Mouse (Mus musculus): ENCODE results near the gene Wnt2b. TPM values are rescaled to one million over a fixed set of nuclear protein-coding genes. Genes with fewer than 3 reads are reported as not detected.

The Wnt2b gene
- polyA plus RNA-seq, 1 experiment from 2014 or later, result 1.0 TPM

GRCm38 (mm10) chr3:104997563-104997962 is 35.8 kb upstream of the Wnt2b start:
- Histone ChIP-seq H3K9ac (ENCODE audit: low read length) (no peak overlapping the region; the same call in 1 of the 2 replicates), H3K4me3 (ENCODE audit: low read length) (no peak overlapping the region), H3K27me3 (ENCODE audit: control insufficient read depth, insufficient read depth, low read depth, low read length) (no peaks in the 10 kb centered on the region), H3K9me3 (ENCODE audit: control insufficient read depth, low read length) (no peaks in the 10 kb centered on the region), H3K4me2 (ENCODE audit: low read depth, low read length) (peak overlapping the region; percentile 17), H3K36me3 (ENCODE audit: control insufficient read depth, insufficient read depth, low read length) (no peaks in the 10 kb centered on the region; the same call in 1 of the 2 replicates), H3K27ac (ENCODE audit: low read length) (peak overlapping the region; percentile 48), H3K4me1 (replicated peaks; ENCODE audit: control insufficient read depth, insufficient read depth, low read length) (peaks cover 65% of the 10 kb centered on the region)
- 23% methylated on average over 6 of the region's 6 CpGs for WGBS
- ATAC-seq (ENCODE audit: low read depth), result no peak

GRCm38 (mm10) chr3:104995707-104996106 is 34.0 kb upstream of the Wnt2b start:
- ATAC-seq (ENCODE audit: low read depth), result no peak
- WGBS, result 66% methylated on average over 7 of the region's 7 CpGs
- no peak overlapping the region for H3K9ac ChIP-seq (ENCODE audit: low read length)

DNA sequence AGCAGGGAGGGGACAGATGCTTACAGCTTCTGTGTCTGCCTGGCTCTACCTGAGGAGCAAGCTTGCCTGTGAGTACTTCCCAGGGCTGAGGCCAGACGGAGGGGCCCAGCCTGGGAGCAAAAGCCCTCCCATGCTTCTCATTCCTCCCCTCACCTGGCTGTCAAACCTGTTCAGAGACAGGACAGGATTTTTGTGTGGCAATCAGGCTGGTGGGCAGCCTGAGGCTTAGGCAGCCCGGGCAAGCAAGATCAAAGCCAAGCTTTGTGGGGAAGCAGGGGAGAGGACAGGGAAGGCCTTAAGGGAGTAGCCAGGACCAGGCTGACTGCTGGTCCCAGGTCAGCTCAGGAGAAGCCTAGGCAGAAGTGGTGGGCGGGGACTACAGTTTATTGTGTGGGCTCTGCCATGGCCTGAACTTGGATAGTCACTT is 32.7 kb upstream of the Wnt2b start:
- H3K4me2 ChIP-seq (ENCODE audit: low read depth, low read length), result no peak overlapping the region
- H3K9me3 ChIP-seq (ENCODE audit: control insufficient read depth, low read length), result no peaks in the 10 kb centered on the region
- WGBS, result 33% methylated on average over 3 of the region's 3 CpGs
- H3K36me3 ChIP-seq (ENCODE audit: control insufficient read depth, insufficient read depth, low read length), result no peaks in the 10 kb centered on the region
- peaks cover 45% of the 10 kb centered on the region for H3K4me1 ChIP-seq (replicated peaks; ENCODE audit: control insufficient read depth, insufficient read depth, low read length)
- no peak overlapping the region for H3K9ac ChIP-seq (ENCODE audit: low read length)
- H3K27ac ChIP-seq (ENCODE audit: low read length), result peak overlapping the region; percentile 81
- no peak overlapping the region for H3K4me3 ChIP-seq (ENCODE audit: low read length)
- peak; percentile 41 for ATAC-seq (ENCODE audit: low read depth)
- H3K27me3 ChIP-seq (ENCODE audit: control insufficient read depth, insufficient read depth, low read depth, low read length), result no peaks in the 10 kb centered on the region

More at GRCm38 (mm10) chr3:104995707-104996106, 34.0 kb upstream of the Wnt2b start:
- no peak overlapping the region for H3K4me2 ChIP-seq (ENCODE audit: low read depth, low read length)
- H3K27ac ChIP-seq (ENCODE audit: low read length), result no peak overlapping the region
- no peaks in the 10 kb centered on the region for H3K9me3 ChIP-seq (ENCODE audit: control insufficient read depth, low read length)
- peaks cover 54% of the 10 kb centered on the region for H3K4me1 ChIP-seq (replicated peaks; ENCODE audit: control insufficient read depth, insufficient read depth, low read length)
- H3K4me3 ChIP-seq (ENCODE audit: low read length), result no peak overlapping the region
- H3K27me3 ChIP-seq (ENCODE audit: control insufficient read depth, insufficient read depth, low read depth, low read length), result no peaks in the 10 kb centered on the region
- no peaks in the 10 kb centered on the region for H3K36me3 ChIP-seq (ENCODE audit: control insufficient read depth, insufficient read depth, low read length)

GRCm38 (mm10) chr3:104993800-104994199 is 32.1 kb upstream of the Wnt2b start:
- WGBS, result 20% methylated on average over 4 of the region's 4 CpGs
- H3K27me3 ChIP-seq (ENCODE audit: control insufficient read depth, insufficient read depth, low read depth, low read length), result no peaks in the 10 kb centered on the region
- ATAC-seq (ENCODE audit: low read depth), result peak; percentile 70
- H3K4me1 ChIP-seq (replicated peaks; ENCODE audit: control insufficient read depth, insufficient read depth, low read length), result peaks cover 41% of the 10 kb centered on the region
- H3K9ac ChIP-seq (ENCODE audit: low read length), result 0 out of 2 replicates have a peak overlapping the region, but pooled peaks have one; percentile 17
- H3K36me3 ChIP-seq (ENCODE audit: control insufficient read depth, insufficient read depth, low read length), result no peaks in the 10 kb centered on the region
- H3K4me2 ChIP-seq (ENCODE audit: low read depth, low read length), result no peak overlapping the region
- H3K27ac ChIP-seq (ENCODE audit: low read length), result peak overlapping the region; percentile 81
- H3K4me3 ChIP-seq (ENCODE audit: low read length), result no peak overlapping the region
- H3K9me3 ChIP-seq (ENCODE audit: control insufficient read depth, low read length), result no peaks in the 10 kb centered on the region

DNA sequence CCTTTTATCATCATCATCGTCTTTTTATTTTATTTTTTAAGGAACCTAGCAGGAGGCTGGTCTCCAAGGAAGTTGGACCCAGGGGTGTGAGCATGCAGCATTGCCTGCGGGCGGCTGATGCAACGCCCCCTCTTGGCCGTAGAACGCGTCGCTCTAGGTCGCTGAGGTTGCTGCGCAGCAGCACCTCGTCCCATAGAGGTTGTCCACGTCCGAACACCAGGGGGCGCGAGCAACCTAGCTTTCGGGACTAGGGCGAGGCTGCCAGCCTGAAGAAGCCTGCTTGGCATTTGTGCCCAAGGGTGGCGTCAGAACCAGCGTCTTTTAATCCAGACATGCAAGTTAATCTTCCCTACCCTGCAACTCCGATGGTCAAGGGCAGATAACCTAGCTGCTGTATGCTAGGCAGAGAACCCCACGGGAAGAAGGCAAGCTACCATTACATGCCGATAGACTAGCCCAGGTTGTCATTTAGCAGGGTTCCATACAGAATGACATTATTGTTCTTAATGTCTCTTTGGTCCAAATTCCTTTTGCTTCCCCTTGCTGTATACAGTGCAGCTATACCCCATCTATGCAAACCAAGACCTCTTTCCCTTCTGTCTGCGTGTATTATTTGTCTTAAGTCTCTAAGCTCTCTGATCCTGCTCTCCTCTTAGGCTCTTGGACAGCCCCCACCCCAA is 31.1 kb upstream of the Wnt2b start:
- H3K27ac ChIP-seq (ENCODE audit: low read length), result peak overlapping the region; percentile 10; the same call in 1 of the 2 replicates
- peaks cover 31% of the 10 kb centered on the region for H3K4me1 ChIP-seq (replicated peaks; ENCODE audit: control insufficient read depth, insufficient read depth, low read length)
- 0 out of 2 replicates have a peak overlapping the region, but pooled peaks have one; percentile 12 for H3K4me3 ChIP-seq (ENCODE audit: low read length)
- 10% methylated on average over 23 of the region's 23 CpGs for WGBS
- no peaks in the 10 kb centered on the region for H3K36me3 ChIP-seq (ENCODE audit: control insufficient read depth, insufficient read depth, low read length)
- H3K9ac ChIP-seq (ENCODE audit: low read length), result peak overlapping the region; percentile 33
- peak overlapping the region; percentile 35 for H3K4me2 ChIP-seq (ENCODE audit: low read depth, low read length)
- peak; percentile 66 for ATAC-seq (ENCODE audit: low read depth)
- no peaks in the 10 kb centered on the region for H3K9me3 ChIP-seq (ENCODE audit: control insufficient read depth, low read length)
- H3K27me3 ChIP-seq (ENCODE audit: control insufficient read depth, insufficient read depth, low read depth, low read length), result no peaks in the 10 kb centered on the region

DNA sequence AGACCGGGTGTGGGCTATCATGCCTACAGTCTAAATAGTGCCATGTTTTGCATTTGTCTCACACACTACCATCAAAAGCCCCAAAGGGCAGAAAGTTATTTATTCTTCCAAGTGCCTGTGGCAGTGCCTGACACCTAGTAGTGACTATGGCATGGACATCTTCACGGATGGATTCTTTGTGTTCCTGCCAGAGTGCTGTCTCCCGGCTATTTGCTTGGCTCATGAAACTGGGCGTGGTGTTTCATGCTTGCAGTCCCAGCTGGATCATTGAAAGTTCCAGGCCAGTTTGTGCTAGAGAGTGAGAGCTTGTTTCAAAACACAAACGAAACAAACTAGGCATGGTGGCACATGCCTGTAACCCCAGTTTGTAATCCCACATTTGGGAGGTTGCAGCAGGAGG is 30.0 kb upstream of the Wnt2b start:
- no peak for ATAC-seq (ENCODE audit: low read depth)
- peaks cover 21% of the 10 kb centered on the region for H3K4me1 ChIP-seq (replicated peaks; ENCODE audit: control insufficient read depth, insufficient read depth, low read length)

DNA sequence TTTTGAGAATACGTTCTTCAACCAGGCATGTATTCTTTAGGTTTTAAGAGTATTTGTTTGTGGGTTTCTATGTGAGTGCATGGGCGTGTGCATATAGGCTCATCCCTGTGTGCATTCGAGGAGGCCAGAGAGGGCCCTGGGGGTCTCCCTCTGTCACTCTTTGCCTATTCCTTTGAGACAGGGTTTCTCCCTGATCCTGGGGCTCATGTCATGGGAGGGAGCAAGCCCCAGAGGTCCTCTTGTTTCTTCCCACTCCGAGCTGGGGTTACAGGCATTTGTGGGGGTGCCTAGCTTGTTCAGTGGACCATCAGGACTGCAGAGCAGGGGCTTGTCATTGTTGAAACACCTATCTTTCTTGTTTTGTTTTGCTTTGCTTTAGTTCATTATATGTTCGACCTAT is 26.2 kb upstream of the Wnt2b start:
- no peak overlapping the region for H3K9ac ChIP-seq (ENCODE audit: low read length)
- no peak overlapping the region for H3K4me2 ChIP-seq (ENCODE audit: low read depth, low read length)
- no peak for ATAC-seq (ENCODE audit: low read depth)
- H3K4me1 ChIP-seq (replicated peaks; ENCODE audit: control insufficient read depth, insufficient read depth, low read length), result peaks cover 1% of the 10 kb centered on the region
- 76% methylated on average over 5 of the region's 5 CpGs for WGBS
- no peaks in the 10 kb centered on the region for H3K9me3 ChIP-seq (ENCODE audit: control insufficient read depth, low read length)
- no peaks in the 10 kb centered on the region for H3K36me3 ChIP-seq (ENCODE audit: control insufficient read depth, insufficient read depth, low read length)
- H3K4me3 ChIP-seq (ENCODE audit: low read length), result no peak overlapping the region
- no peaks in the 10 kb centered on the region for H3K27me3 ChIP-seq (ENCODE audit: control insufficient read depth, insufficient read depth, low read depth, low read length)
- no peak overlapping the region for H3K27ac ChIP-seq (ENCODE audit: low read length)

More for the DNA sequence above, 30.0 kb upstream of the Wnt2b start:
- Histone ChIP-seq H3K9ac (ENCODE audit: low read length) (no peak overlapping the region), H3K4me3 (ENCODE audit: low read length) (no peak overlapping the region), H3K9me3 (ENCODE audit: control insufficient read depth, low read length) (no peaks in the 10 kb centered on the region), H3K36me3 (ENCODE audit: control insufficient read depth, insufficient read depth, low read length) (no peaks in the 10 kb centered on the region), H3K27ac (ENCODE audit: low read length) (no peak overlapping the region), H3K4me2 (ENCODE audit: low read depth, low read length) (no peak overlapping the region), H3K27me3 (ENCODE audit: control insufficient read depth, insufficient read depth, low read depth, low read length) (no peaks in the 10 kb centered on the region)
- WGBS, result 48% methylated on average over 5 of the region's 5 CpGs

DNA sequence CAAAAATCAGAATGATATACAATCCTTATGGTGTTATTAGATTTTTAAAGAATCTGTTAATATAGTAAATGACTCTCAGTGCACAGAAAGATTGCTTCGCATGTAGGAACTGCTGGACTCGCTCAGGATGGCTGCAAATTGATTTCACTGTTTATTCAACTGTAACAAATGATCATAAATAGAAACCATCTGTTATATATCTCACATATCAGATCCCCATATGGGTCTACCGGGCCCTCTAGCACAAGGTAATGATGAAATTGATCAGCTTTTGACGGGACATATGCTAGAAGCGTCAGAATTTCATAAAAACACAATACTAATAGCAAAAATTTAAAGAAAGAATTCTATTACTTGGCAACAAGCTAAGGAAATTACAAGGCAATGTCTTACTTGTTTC is 18.0 kb upstream of the Wnt2b start:
- no peak for ATAC-seq (ENCODE audit: low read depth)
- Histone ChIP-seq H3K4me2 (ENCODE audit: low read depth, low read length) (no peak overlapping the region), H3K4me3 (ENCODE audit: low read length) (no peak overlapping the region), H3K4me1 (replicated peaks; ENCODE audit: control insufficient read depth, insufficient read depth, low read length) (no peaks in the 10 kb centered on the region), H3K27ac (ENCODE audit: low read length) (no peak overlapping the region), H3K9ac (ENCODE audit: low read length) (no peak overlapping the region), H3K9me3 (ENCODE audit: control insufficient read depth, low read length) (no peaks in the 10 kb centered on the region), H3K36me3 (ENCODE audit: control insufficient read depth, insufficient read depth, low read length) (no peaks in the 10 kb centered on the region), H3K27me3 (ENCODE audit: control insufficient read depth, insufficient read depth, low read depth, low read length) (no peaks in the 10 kb centered on the region)
- WGBS, result 56% methylated on average over 5 of the region's 5 CpGs

- H3K4me1 ChIP-seq (replicated peaks; ENCODE audit: control insufficient read depth, insufficient read depth, low read length), result peaks cover 15% of the 10 kb centered on the region
- WGBS, result under 1% methylated on average over 49 of the region's 49 CpGs
- H3K27ac ChIP-seq (ENCODE audit: low read length), result peak overlapping the region; percentile 74
- H3K4me3 ChIP-seq (ENCODE audit: low read length), result peak overlapping the region; percentile 65
- peaks cover 2% of the 10 kb centered on the region; the same call in 1 of the 2 replicates for H3K27me3 ChIP-seq (ENCODE audit: control insufficient read depth, insufficient read depth, low read depth, low read length)
- no peaks in the 10 kb centered on the region for H3K36me3 ChIP-seq (ENCODE audit: control insufficient read depth, insufficient read depth, low read length)
- H3K9me3 ChIP-seq (ENCODE audit: control insufficient read depth, low read length), result no peaks in the 10 kb centered on the region
- peak overlapping the region; percentile 81 for H3K9ac ChIP-seq (ENCODE audit: low read length)
- peak overlapping the region; percentile 60 for H3K4me2 ChIP-seq (ENCODE audit: low read depth, low read length)
- peak; percentile 85 for ATAC-seq (ENCODE audit: low read depth)
Observed at GRCm38 (mm10) chr3:104967548-104968300, 6.0 kb upstream of the Wnt2b start.

Measured in lung, embryonic 16.5 days (tissue).